Mouse (Mus musculus) embryonic facial prominence, embryonic 13.5 days (tissue): ENCODE measurements around the gene Slc22a23. TPM values are rescaled to one million over a fixed set of nuclear protein-coding genes. Genes with fewer than 3 reads are reported as not detected.

Experiments used
- ATAC-seq: fragments of 200-750 bp; cut with Nextera tagmentation; 2 replicates; pipeline ENCODE4 v1.8.0; 2017; ENCODE audit warnings: low read depth; ENCODE audit not compliant: insufficient number of reproducible peaks, insufficient read depth, low FRiP score, low TSS enrichment
- H3K27ac ChIP-seq: fragments of 300-500 bp; sonication (generic); 2 replicates; pipeline ENCODE4 v1.5.1; 2015; ENCODE audit warnings: moderate library complexity, mild to moderate bottlenecking, inconsistent platforms
- H3K27me3 ChIP-seq: fragments of 300-500 bp; sonication (generic); 2 replicates; pipeline ENCODE4 v1.6.1; 2015; ENCODE audit warnings: mild to moderate bottlenecking, inconsistent platforms
- H3K36me3 ChIP-seq: fragments of 300-500 bp; sonication (generic); 2 replicates; pipeline ENCODE4 v1.6.1; 2015; ENCODE audit warnings: mild to moderate bottlenecking, inconsistent platforms
- H3K4me1 ChIP-seq: fragments of 300-500 bp; sonication (generic); 2 replicates; pipeline ENCODE4 v1.6.1; 2015; ENCODE audit warnings: inconsistent platforms
- H3K4me2 ChIP-seq: fragments of 300-500 bp; sonication (generic); 2 replicates; pipeline ENCODE4 v1.6.1; 2015; ENCODE audit warnings: moderate library complexity, mild to moderate bottlenecking, inconsistent platforms
- H3K4me3 ChIP-seq: fragments of 300-500 bp; sonication (generic); 2 replicates; pipeline ENCODE4 v1.5.1; 2015; ENCODE audit warnings: mild to moderate bottlenecking, inconsistent platforms
- H3K9ac ChIP-seq: fragments of 300-500 bp; sonication (generic); 2 replicates; pipeline ENCODE4 v1.6.1; 2015; ENCODE audit warnings: mild to moderate bottlenecking, inconsistent platforms
- H3K9me3 ChIP-seq: fragments of 300-500 bp; sonication (generic); 2 replicates; pipeline ENCODE4 v1.6.1; 2016; ENCODE audit warnings: inconsistent platforms
- WGBS: fragments of 180-500 bp; shearing (Covaris S2); methylation state at CpG from one replicate; pipeline ENCODE4 v1.1.7; 2015; ENCODE audit warnings: mixed read lengths; 5-methylcytosine and 5-hydroxymethylcytosine counted together
- polyA plus RNA-seq: library from polyadenylated mRNA; unstranded; fragments of >200 nt; fragmentation: Nextera tagmentation; extraction: Ambion mirVana; gene quantifications from 2 replicates; pipeline ENCODE4 v1.2.1, GENCODE M21; 2015

The Slc22a23 gene
- polyA plus RNA-seq, 1 experiment from 2014 or later = 3.3 TPM

GRCm38 (mm10) chr13:34218776-34219175, 126.2 kb downstream of the Slc22a23 start:
- Histone ChIP-seq H3K4me2 (no peak overlapping the region), H3K4me1 (peaks cover 8% of the 10 kb centered on the region; the same call in 1 of the 2 replicates), H3K27me3 (no peaks in the 10 kb centered on the region), H3K27ac (no peak overlapping the region), H3K9me3 (no peaks in the 10 kb centered on the region), H3K9ac (no peak overlapping the region), H3K36me3 (0 out of 2 replicates have a peak, but pooled peaks cover 3% of the 10 kb centered on the region), H3K4me3 (no peak overlapping the region)
- ATAC-seq = no peak
- 73% methylated on average over 3 of the region's 3 CpGs for WGBS

GRCm38 (mm10) chr13:34214855-34215254, 130.1 kb downstream of the Slc22a23 start:
- no peak for ATAC-seq
- no peak overlapping the region for H3K27ac ChIP-seq
- H3K27me3 ChIP-seq = no peaks in the 10 kb centered on the region
- 78% methylated on average over 3 of the region's 3 CpGs for whole genome bisulfite sequencing
- no peaks in the 10 kb centered on the region for H3K4me1 ChIP-seq
- H3K9me3 ChIP-seq = no peaks in the 10 kb centered on the region
- H3K9ac ChIP-seq = no peak overlapping the region
- H3K36me3 ChIP-seq = no peaks in the 10 kb centered on the region
- no peak overlapping the region for H3K4me2 ChIP-seq
- H3K4me3 ChIP-seq = no peak overlapping the region

GRCm38 (mm10) chr13:34212735-34213212, 132.2 kb downstream of the Slc22a23 start:
- WGBS = 57% methylated on average over 10 of the region's 10 CpGs
- H3K36me3 ChIP-seq = no peaks in the 10 kb centered on the region
- no peaks in the 10 kb centered on the region for H3K9me3 ChIP-seq
- H3K4me1 ChIP-seq = no peaks in the 10 kb centered on the region
- H3K27me3 ChIP-seq = no peaks in the 10 kb centered on the region
- no peak overlapping the region for H3K4me2 ChIP-seq
- no peak overlapping the region for H3K27ac ChIP-seq
- H3K9ac ChIP-seq = no peak overlapping the region
- H3K4me3 ChIP-seq = no peak overlapping the region
- ATAC-seq = 0 out of 2 replicates have a peak, but pooled peaks have one; percentile 64

- Histone ChIP-seq H3K4me1 (no peaks in the 10 kb centered on the region), H3K27ac (no peak overlapping the region), H3K4me3 (no peak overlapping the region), H3K4me2 (no peak overlapping the region), H3K27me3 (no peaks in the 10 kb centered on the region), H3K36me3 (no peaks in the 10 kb centered on the region), H3K9me3 (no peaks in the 10 kb centered on the region), H3K9ac (no peak overlapping the region)
- no peak for ATAC-seq
- WGBS = 52% methylated on average over 4 of the region's 4 CpGs
Measured at GRCm38 (mm10) chr13:34211261-34211775, 133.7 kb downstream of the Slc22a23 start.

- ATAC-seq = no peak
- H3K9ac ChIP-seq = no peak overlapping the region
- no peak overlapping the region for H3K4me2 ChIP-seq
- no peaks in the 10 kb centered on the region for H3K9me3 ChIP-seq
- no peak overlapping the region for H3K27ac ChIP-seq
- no peaks in the 10 kb centered on the region for H3K27me3 ChIP-seq
- no peak overlapping the region for H3K4me3 ChIP-seq
- 81% methylated on average over 6 of the region's 6 CpGs for WGBS
- H3K36me3 ChIP-seq = no peaks in the 10 kb centered on the region
- no peaks in the 10 kb centered on the region for H3K4me1 ChIP-seq
Measured at GRCm38 (mm10) chr13:34207714-34208470, 137.1 kb downstream of the Slc22a23 start.

- no peaks in the 10 kb centered on the region for H3K36me3 ChIP-seq
- no peaks in the 10 kb centered on the region for H3K9me3 ChIP-seq
- ATAC-seq = no peak
- 92% methylated on average over 3 of the region's 3 CpGs for WGBS
- no peak overlapping the region for H3K4me2 ChIP-seq
- no peak overlapping the region for H3K9ac ChIP-seq
- no peaks in the 10 kb centered on the region for H3K4me1 ChIP-seq
- no peak overlapping the region for H3K27ac ChIP-seq
- H3K27me3 ChIP-seq = no peaks in the 10 kb centered on the region
- H3K4me3 ChIP-seq = no peak overlapping the region
Measured at GRCm38 (mm10) chr13:34205216-34205615, 139.8 kb downstream of the Slc22a23 start.

GRCm38 (mm10) chr13:34195676-34196075, 149.3 kb downstream of the Slc22a23 start:
- Histone ChIP-seq H3K36me3 (peaks cover 12% of the 10 kb centered on the region), H3K9me3 (no peaks in the 10 kb centered on the region), H3K4me3 (no peak overlapping the region), H3K4me1 (peaks cover 8% of the 10 kb centered on the region; the same call in 1 of the 2 replicates), H3K9ac (no peak overlapping the region), H3K27me3 (no peaks in the 10 kb centered on the region), H3K27ac (no peak overlapping the region), H3K4me2 (no peak overlapping the region)
- WGBS = 87% methylated on average over 1 of the region's 1 CpGs
- no peak for ATAC-seq

GRCm38 (mm10) chr13:34193384-34193783, 151.6 kb downstream of the Slc22a23 start:
- WGBS = 51% methylated on average over 8 of the region's 8 CpGs
- Histone ChIP-seq H3K36me3 (peaks cover 12% of the 10 kb centered on the region), H3K27ac (no peak overlapping the region), H3K27me3 (no peaks in the 10 kb centered on the region), H3K4me1 (peaks cover 8% of the 10 kb centered on the region; the same call in 1 of the 2 replicates), H3K4me3 (no peak overlapping the region), H3K9ac (no peak overlapping the region), H3K4me2 (no peak overlapping the region), H3K9me3 (no peaks in the 10 kb centered on the region)
- no peak for ATAC-seq

- 71% methylated on average over 8 of the region's 8 CpGs for WGBS
- peak; percentile 69; the same call in 1 of the 2 replicates for ATAC-seq
- Histone ChIP-seq H3K4me3 (no peak overlapping the region), H3K36me3 (peaks cover 12% of the 10 kb centered on the region), H3K27ac (no peak overlapping the region), H3K9ac (no peak overlapping the region), H3K4me1 (peaks cover 8% of the 10 kb centered on the region; the same call in 1 of the 2 replicates), H3K4me2 (no peak overlapping the region), H3K9me3 (no peaks in the 10 kb centered on the region), H3K27me3 (no peaks in the 10 kb centered on the region)
Measured at GRCm38 (mm10) chr13:34192414-34193191, 152.4 kb downstream of the Slc22a23 start.

- Histone ChIP-seq H3K4me1 (peaks cover under 1% of the 10 kb centered on the region; the same call in 1 of the 2 replicates), H3K27ac (no peak overlapping the region), H3K4me3 (no peak overlapping the region), H3K27me3 (no peaks in the 10 kb centered on the region), H3K9me3 (no peaks in the 10 kb centered on the region), H3K36me3 (peaks cover 11% of the 10 kb centered on the region; the same call in 1 of the 2 replicates), H3K4me2 (no peak overlapping the region), H3K9ac (no peak overlapping the region)
- WGBS = 11% methylated on average over 5 of the region's 5 CpGs
- no peak for ATAC-seq
Measured at GRCm38 (mm10) chr13:34187571-34187970, 157.4 kb downstream of the Slc22a23 start.

GRCm38 (mm10) chr13:34185371-34185770, 159.6 kb downstream of the Slc22a23 start:
- H3K9me3 ChIP-seq = no peaks in the 10 kb centered on the region
- no peak overlapping the region for H3K4me2 ChIP-seq
- no peak overlapping the region for H3K4me3 ChIP-seq
- no peak overlapping the region for H3K27ac ChIP-seq
- no peaks in the 10 kb centered on the region for H3K4me1 ChIP-seq
- peaks cover 20% of the 10 kb centered on the region for H3K36me3 ChIP-seq
- H3K27me3 ChIP-seq = no peaks in the 10 kb centered on the region
- no peak for ATAC-seq
- 0 out of 2 replicates have a peak overlapping the region, but pooled peaks have one; percentile 40 for H3K9ac ChIP-seq
- whole genome bisulfite sequencing = 80% methylated on average over 2 of the region's 2 CpGs
